Mouse (Mus musculus) mature B cell (primary cell): ENCODE data around the gene Gm49396.

Source experiments
- in situ Hi-C: fragments of 300-500 bp; cut with MboI; formaldehyde crosslinking; loops from 2 replicates; pipeline ENCODE4 v1.14.3; 2019

The Gm49396 gene

DNA sequence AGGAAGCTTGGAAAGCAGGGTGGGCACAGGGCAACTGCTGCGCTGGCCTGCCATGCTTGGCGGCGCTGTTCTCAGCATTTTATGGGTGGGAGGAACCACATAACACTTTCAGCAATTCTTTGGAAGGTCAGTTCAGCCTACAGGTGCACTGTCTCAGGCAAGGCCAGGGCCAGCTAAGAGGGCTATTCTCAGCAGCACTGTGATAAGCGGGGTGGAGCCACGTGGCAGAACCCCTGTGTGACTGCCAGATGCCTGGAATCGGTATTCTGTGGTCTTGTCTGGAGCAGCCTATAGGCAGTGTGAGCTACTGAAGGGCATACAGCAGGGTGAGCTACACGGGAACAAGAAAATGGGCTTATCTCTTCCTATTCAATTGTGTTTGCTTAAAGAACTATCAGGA is 46.9 kb downstream of the Gm49396 start:
- in situ Hi-C loops = no loop called here

DNA sequence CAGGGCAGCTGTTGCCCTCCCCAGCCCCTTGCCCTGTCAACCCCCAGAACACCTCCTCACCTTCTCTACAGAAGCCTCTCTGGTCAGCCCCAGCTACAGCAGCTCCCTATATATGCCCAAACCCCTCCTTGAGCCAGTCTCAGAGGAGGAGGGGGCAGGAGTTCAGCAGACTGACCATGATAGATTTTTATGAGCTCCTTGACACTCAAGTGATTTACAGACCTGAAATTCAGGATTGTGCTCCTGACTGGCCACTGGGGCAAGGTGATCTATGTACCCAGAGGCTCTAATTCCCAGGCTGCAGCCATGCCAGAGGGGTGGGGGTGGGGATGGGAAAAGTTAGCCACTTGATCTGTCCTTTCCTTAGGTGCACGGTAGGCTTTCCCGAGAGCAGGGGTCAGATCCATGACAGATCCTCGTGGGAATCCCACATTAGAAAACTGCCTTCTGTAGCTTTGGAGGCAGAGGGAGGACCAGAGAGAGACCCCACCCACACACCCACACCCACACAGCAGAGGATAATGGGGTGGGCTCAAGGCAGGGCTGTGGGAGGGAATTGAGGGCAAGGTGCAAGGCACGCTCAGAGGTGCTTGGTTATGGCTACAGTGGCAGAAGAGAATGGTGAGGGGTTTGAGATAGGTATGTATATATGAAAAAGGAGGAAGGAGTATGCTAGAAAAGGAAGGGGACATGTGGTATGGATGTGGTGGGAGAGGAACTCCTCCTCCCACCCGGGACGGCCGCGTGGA is 49.7 kb downstream of the Gm49396 start, which contains the start of gene Upk1a:
TSS of gene Upk1a (minus strand) at position 194 of the 749 bp plus-strand sequence.
- in situ Hi-C loops = no loop called here

- in situ Hi-C loops = no loop called here
Measured at GRCm38 (mm10) chr7:30613529-30614112, 50.5 kb downstream of the Gm49396 start.

GRCm38 (mm10) chr7:30614454-30614853 is 51.3 kb downstream of the Gm49396 start:
- in situ Hi-C loops = no loop called here

- in situ Hi-C loops = no loop called here
Measured at GRCm38 (mm10) chr7:30615049-30615760, 52.1 kb downstream of the Gm49396 start.
